Mouse (Mus musculus): ENCODE data around the gene Agap1.

Agap1 gene

GRCm38 (mm10) chr1:89849151-89849860 lies 394.7 kb downstream of the Agap1 start:
- DNase-seq (ENCODE audit: low read depth): no peak

- no peak for DNase-seq (ENCODE audit: low read depth)
Observed at GRCm38 (mm10) chr1:89849861-89850230, 395.2 kb downstream of the Agap1 start.

- DNase-seq (ENCODE audit: low read depth): no peak
Observed at GRCm38 (mm10) chr1:89850681-89851414, 396.2 kb downstream of the Agap1 start.

- DNase-seq (ENCODE audit: low read depth): no peak
Observed at GRCm38 (mm10) chr1:89859182-89859581, 404.6 kb downstream of the Agap1 start.

GRCm38 (mm10) chr1:89860017-89860730 lies 405.6 kb downstream of the Agap1 start:
- DNase-seq (ENCODE audit: low read depth): no peak

GRCm38 (mm10) chr1:89865787-89866186 lies 411.2 kb downstream of the Agap1 start:
- no peak for DNase-seq (ENCODE audit: low read depth)

- no peak for DNase-seq (ENCODE audit: low read depth)
Observed at GRCm38 (mm10) chr1:89867847-89868246, 413.2 kb downstream of the Agap1 start.

GRCm38 (mm10) chr1:89870134-89870905 lies 415.7 kb downstream of the Agap1 start:
- DNase-seq (ENCODE audit: low read depth): no peak

- DNase-seq (ENCODE audit: low read depth): no peak
Observed at GRCm38 (mm10) chr1:89870906-89871211, 416.3 kb downstream of the Agap1 start.

GRCm38 (mm10) chr1:89876346-89877072 lies 421.9 kb downstream of the Agap1 start:
- no peak for DNase-seq (ENCODE audit: low read depth)

- no peak for DNase-seq (ENCODE audit: low read depth)
Observed at GRCm38 (mm10) chr1:89878496-89878895, 423.9 kb downstream of the Agap1 start.

- no peak for DNase-seq (ENCODE audit: low read depth)
Observed at GRCm38 (mm10) chr1:89880193-89880592, 425.6 kb downstream of the Agap1 start.

GRCm38 (mm10) chr1:89880834-89881233 lies 426.2 kb downstream of the Agap1 start:
- DNase-seq (ENCODE audit: low read depth): no peak

- no peak for DNase-seq (ENCODE audit: low read depth)
Observed at GRCm38 (mm10) chr1:89884335-89884734, 429.7 kb downstream of the Agap1 start.

GRCm38 (mm10) chr1:89885696-89886095 lies 431.1 kb downstream of the Agap1 start:
- DNase-seq (ENCODE audit: low read depth): no peak

GRCm38 (mm10) chr1:89891400-89891799 lies 436.8 kb downstream of the Agap1 start:
- no peak for DNase-seq (ENCODE audit: low read depth)

- DNase-seq (ENCODE audit: low read depth): no peak
Observed at GRCm38 (mm10) chr1:89892281-89892680, 437.7 kb downstream of the Agap1 start.

GRCm38 (mm10) chr1:89895801-89896200 lies 441.2 kb downstream of the Agap1 start:
- no peak for DNase-seq (ENCODE audit: low read depth)

GRCm38 (mm10) chr1:89899036-89899435 lies 444.4 kb downstream of the Agap1 start:
- no peak for DNase-seq (ENCODE audit: low read depth)

GRCm38 (mm10) chr1:89899761-89900445 lies 445.3 kb downstream of the Agap1 start:
- no peak for DNase-seq (ENCODE audit: low read depth)

GRCm38 (mm10) chr1:89901381-89901780 lies 446.8 kb downstream of the Agap1 start:
- no peak for DNase-seq (ENCODE audit: low read depth)

Measured in induced T-regulatory cell, adult 2 months (primary cell).